Mouse (Mus musculus) spleen, postnatal 4 days (tissue): Measurements from ENCODE around the gene Gm17577.
"Not testable (repeated sequence)": the region's sequence is repeated elsewhere in the genome, so short reads cannot be mapped to it uniquely, and the experiment has no call there.

Source experiments
- DNase-seq, 2 experiments: peaks; one replicate each; pipeline ENCODE4 v3.0.0; 2022; ENCODE audit warnings: low spot score in 2 of 2

The Gm17577 gene

DNA sequence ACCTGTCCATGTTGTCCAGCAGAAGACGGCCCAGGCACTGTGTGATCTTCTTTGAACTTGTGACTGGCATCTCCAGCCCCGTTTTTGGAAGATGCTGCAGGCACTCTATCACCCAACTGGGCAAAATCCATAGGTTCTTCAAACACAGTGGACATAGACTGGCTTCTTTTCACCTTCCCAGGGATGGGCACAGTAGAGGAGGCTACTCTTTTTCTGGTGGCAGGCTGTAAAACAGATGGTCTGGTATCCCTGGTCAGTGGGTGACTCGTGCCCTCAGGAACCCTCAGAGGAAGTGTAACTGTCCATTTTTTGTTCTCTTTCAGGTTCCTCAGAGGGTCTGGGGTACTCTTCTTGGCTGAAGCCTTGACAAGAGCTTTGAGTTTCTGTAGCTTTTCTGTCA lies at the start of gene Gm17577:
TSS of gene Gm17577 (minus strand) at position 101 of the 400 bp plus-strand sequence.
- not testable (repeated sequence) for DNase-seq

DNA sequence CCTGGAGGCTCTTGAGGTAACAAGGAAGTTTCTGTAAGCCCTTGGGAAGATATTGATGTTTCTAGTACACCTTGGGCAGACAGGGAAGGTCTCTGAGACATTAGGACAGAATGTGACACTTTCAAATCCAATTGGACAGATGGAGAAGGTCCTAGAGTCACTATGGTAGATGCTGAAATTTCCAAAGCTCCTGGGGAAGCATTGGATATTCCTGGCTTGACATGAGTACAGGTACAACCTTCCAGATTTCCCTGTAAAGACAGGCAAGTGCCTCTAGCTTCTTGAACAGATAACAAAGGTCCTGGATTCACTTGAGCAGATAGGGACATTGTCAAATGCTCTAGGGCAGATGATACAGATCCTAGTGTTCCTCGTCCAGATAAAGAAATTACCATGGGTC lies 24.3 kb downstream of the Gm17577 start, which contains the start of gene Srsx:
TSS of gene Srsx (minus strand) at position 101 of the 400 bp plus-strand sequence.
- DNase-seq: not testable (repeated sequence)
